Mouse (Mus musculus): ENCODE data around the gene Srsf7. TPM values are rescaled to one million over a fixed set of nuclear protein-coding genes. Genes with fewer than 3 reads are reported as not detected.
"Not testable (repeated sequence)": the region's sequence is repeated elsewhere in the genome, so short reads cannot be mapped to it uniquely, and the experiment has no call there.

Srsf7 gene
- total RNA-seq, 1 experiment from 2014 or later = 131 TPM

GRCm38 (mm10) chr17:80205657-80206056 is 1.4 kb downstream of the Srsf7 start:
- DNase-seq = no peak

- DNase-seq = no peak
Measured at GRCm38 (mm10) chr17:80199160-80199778, 7.8 kb downstream of the Srsf7 start.

GRCm38 (mm10) chr17:80193075-80193474 is 14.0 kb downstream of the Srsf7 start:
- DNase-seq = no peak

- no peak for DNase-seq
Measured at GRCm38 (mm10) chr17:80183615-80184014, 23.5 kb downstream of the Srsf7 start.

- no peak for DNase-seq
Measured at GRCm38 (mm10) chr17:80180468-80180867, 26.6 kb downstream of the Srsf7 start.

- DNase-seq = peak; percentile 85
Measured at GRCm38 (mm10) chr17:80179959-80180358, 27.1 kb downstream of the Srsf7 start.

GRCm38 (mm10) chr17:80178846-80179245 is 28.3 kb downstream of the Srsf7 start:
- not testable (repeated sequence) for DNase-seq

- no peak for DNase-seq
Measured at GRCm38 (mm10) chr17:80175966-80176365, 31.1 kb downstream of the Srsf7 start.

GRCm38 (mm10) chr17:80175386-80175739 is 31.7 kb downstream of the Srsf7 start:
- no peak for DNase-seq

- DNase-seq = no peak
Measured at GRCm38 (mm10) chr17:80174699-80175385, 32.3 kb downstream of the Srsf7 start.

GRCm38 (mm10) chr17:80174146-80174545 is 33.0 kb downstream of the Srsf7 start:
- no peak for DNase-seq

- DNase-seq = no peak
Measured at GRCm38 (mm10) chr17:80173708-80174107, 33.4 kb downstream of the Srsf7 start.

GRCm38 (mm10) chr17:80172761-80173160 is 34.3 kb downstream of the Srsf7 start:
- no peak for DNase-seq

GRCm38 (mm10) chr17:80171948-80172347 is 35.2 kb downstream of the Srsf7 start:
- no peak for DNase-seq

- DNase-seq = no peak
Measured at GRCm38 (mm10) chr17:80170951-80171350, 36.2 kb downstream of the Srsf7 start.

GRCm38 (mm10) chr17:80169792-80170191 is 37.3 kb downstream of the Srsf7 start:
- DNase-seq = no peak

GRCm38 (mm10) chr17:80168425-80169182 is 38.5 kb downstream of the Srsf7 start:
- peak; percentile 40 for DNase-seq

- peak; percentile 25 for DNase-seq
Measured at GRCm38 (mm10) chr17:80167851-80168251, 39.3 kb downstream of the Srsf7 start.

GRCm38 (mm10) chr17:80167436-80167835 is 39.7 kb downstream of the Srsf7 start:
- DNase-seq = no peak

GRCm38 (mm10) chr17:80166346-80166745 is 40.8 kb downstream of the Srsf7 start:
- DNase-seq = no peak

GRCm38 (mm10) chr17:80165741-80166140 is 41.4 kb downstream of the Srsf7 start:
- DNase-seq = peak; percentile 42

GRCm38 (mm10) chr17:80163991-80164390 is 43.1 kb downstream of the Srsf7 start:
- DNase-seq = no peak

- peak; percentile 80 for DNase-seq
Measured at GRCm38 (mm10) chr17:80160454-80160853, 46.7 kb downstream of the Srsf7 start.

All from adrenal gland, postnatal 14 days (tissue).